Mouse (Mus musculus): ENCODE measurements around the gene Tspan17. TPM values are rescaled to one million over a fixed set of nuclear protein-coding genes. Genes with fewer than 3 reads are reported as not detected.
A peak's percentile ranks its signal among the peaks of the same experiment; 100 is the strongest.

The Tspan17 gene
- total RNA-seq (2021), result 10 to 100 TPM; 17.7 to 22.0 TPM
- long read RNA-seq, experiment 1, transcript Tspan17-201 (8 exons, 1,585 nt), result major isoform, 18 of 35 reads
- long read RNA-seq, experiment 1, partial matches to known transcripts, result 3 of 35 reads
- long read RNA-seq, experiment 1, other reads (novel, unspliced or antisense), result 14 of 35 reads
- long read RNA-seq, experiment 2, partial matches to known transcripts, result 1 of 9 reads
- long read RNA-seq, experiment 2, other reads (novel, unspliced or antisense), result 4 of 9 reads

DNA sequence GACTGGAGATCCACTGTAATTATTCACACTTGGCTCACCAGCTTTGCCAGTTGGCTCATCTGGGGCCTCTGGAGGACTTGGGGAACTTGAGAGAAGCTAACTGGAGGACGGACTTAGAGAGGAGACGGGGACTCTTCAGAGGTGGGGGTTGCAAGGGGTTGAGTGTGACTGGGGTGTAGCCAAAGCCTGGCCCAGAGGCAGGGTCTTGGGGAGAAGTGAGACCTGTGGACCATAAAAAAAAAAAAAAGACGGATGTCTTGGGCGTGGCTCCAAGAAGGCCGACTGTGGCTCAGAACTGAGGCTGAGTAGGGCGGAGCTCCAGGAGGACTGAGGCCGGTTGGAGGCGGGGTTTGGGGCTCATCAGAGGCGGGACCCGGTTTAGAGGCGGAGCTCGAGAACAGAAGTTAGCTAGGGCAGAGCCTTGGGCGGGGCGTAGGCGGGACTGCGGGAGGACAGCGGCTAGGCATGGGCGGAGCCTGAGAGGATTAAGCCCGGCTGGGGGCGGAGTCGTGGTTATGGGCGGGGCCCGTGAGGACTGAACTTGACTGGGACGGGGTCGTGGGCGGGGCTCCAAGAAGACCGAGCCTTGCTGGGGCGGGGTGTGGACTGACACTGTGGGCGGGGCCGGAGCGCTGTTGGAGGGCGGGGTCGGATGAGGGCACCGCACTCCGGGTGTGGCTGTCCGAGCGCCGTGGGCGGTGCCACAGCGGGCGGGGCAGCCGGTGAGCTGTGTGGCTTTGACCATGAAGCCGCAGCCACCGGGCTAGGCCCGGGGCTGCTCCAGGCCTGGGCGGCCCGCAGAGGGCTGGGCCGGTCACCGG lies at the start of gene Tspan17:
Gene Tspan17, plus strand, starts transcription at position 638 of the 821 bp plus-strand sequence.
- peak; percentile 97 to 98 for DNase-seq

DNA sequence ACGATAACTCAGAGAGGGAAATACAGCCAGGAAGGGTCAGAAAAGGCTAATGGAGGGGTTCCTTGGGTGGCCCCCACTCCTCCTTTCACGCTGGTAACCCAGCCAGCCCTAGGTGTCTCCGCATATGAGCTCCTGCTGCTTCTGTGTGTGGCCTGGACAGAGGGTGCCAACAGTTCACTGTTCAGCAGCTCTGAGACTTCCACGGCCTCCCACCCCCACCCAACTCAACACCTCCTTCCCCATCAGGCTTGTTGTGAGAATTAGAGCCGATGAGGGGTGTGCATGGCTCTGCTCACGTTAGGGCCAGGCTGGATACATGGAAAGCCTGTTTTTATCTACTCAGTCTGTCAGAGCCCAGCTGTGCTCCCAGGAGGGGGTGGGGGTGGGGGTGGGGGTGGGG lies 43.1 kb upstream of the Tspan17 start:
- no peak for DNase-seq

DNA sequence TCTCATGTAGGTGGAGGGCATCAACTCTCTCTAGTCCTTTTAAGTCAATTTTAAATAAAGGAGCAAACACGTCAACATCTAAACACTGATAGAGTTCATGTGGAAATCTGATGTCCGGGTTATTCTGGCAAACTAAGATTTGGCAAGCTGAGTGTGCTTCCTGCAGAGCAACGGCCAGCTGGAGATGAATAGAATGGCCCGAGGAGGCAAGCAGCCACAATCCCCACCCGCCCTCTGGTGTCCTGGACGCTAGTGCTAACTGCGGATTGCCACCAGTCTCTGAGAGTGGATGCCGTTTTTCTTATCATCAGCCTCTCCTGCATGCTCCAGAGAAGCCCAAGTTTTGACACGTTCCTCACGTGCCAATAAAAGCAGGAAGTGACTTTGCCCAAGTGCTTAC lies 42.3 kb upstream of the Tspan17 start:
- no peak for DNase-seq

DNA sequence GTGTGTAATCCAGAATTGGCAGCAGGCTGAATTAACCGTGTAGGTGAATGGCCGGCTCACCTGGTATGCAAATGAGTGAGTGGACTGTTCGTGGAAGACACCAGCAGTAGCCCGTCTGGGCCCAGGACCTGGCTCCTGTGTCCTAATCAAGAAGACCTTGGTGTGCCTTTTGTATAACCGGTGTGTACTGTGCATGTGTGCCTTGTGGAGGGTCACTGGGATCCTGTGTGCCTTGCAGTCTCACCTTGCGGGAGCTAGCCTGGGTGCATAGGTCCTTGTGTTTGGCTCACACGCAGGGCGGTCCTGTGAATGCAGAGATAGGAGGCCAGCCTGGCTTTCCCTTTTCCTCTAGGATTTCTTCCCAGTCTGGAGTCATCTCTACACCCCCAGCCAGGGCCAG lies 41.0 kb upstream of the Tspan17 start:
- DNase-seq, result no peak

DNA sequence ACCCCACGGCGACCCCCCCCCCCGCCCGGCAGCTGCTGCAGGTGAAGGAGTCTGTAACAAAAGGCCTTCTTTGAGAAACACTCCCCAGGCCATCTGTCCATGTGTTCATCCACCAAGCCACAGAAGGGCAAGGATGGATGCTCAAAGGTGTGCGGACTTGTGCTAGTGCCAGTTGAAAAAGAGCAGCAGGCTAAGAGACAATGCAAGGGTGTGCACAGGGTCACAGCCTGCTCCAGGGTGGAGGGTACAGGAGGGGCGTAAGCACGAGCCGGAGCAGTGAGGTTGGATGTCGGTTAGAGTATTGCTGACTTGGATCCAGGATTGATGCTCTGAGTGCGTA lies 40.5 kb upstream of the Tspan17 start:
- DNase-seq, result no peak

DNA sequence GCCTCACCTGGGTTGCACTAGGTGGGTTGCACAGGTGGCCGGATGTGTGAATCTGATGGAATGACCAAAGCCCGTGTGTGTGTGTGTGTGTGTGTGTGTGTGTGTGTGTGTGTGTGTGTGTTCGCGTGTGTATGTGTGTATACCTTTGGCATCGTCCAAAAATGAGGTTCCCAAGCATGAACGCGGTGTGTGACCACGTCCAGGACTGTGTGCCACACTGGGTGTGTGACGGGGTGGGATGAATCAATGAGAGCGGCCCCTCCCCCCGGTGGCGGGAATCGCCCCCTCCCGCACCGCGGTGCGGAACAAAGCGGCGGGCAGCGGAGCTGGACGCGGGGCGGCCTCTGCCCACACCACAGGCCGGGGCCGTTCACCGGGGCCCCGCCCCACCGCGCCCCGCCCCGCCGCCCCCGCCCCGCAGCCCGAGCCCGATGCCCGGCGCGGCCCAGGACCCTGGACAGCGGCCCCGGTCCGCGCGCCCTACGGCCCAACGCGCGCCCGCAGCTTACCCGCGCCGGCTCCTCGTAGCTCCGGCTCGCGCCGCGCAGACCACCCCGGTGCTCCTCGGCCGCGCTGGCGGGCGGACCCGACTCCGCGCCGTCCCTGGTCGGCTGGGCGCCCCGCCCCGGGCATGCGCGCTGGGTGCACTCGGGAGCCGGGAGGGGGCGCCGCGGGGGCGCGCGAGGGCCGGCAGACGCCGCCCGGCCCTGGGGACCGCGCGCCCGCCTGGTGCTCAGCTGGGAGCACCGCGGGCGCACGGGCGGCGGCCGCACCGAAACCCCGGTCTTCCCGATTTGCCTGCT lies 39.9 kb upstream of the Tspan17 start:
- no peak for DNase-seq

DNA sequence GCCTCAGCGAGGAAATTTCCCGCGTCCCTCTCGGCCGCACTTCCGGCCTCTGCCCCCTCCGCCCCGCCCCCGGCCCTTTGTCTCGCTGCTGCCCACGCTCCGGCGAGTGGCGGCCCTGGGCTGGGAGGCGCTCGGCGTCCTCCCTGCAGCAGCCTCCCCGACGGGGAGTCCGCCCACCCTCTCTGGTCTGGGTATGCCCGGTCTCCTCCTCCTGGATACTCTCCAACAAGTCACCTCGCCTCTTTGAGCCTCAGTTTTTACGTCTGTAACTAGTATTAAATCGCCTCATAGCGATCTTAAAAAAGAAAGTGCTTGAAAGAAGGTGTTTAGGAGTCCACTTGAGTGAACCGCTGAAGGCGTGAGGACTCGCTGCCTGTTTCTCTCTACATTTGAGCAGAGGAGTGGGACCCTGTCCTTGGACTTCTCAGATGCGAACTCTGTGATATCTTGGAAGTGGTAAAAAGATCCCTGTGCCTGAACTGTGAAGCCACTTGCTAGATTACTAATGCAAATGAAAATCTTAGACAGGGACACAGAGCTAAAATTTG lies 39.2 kb upstream of the Tspan17 start, which contains the start of gene Gprin1:
Gene Gprin1, minus strand, starts transcription at position 11 of the 548 bp plus-strand sequence.
- DNase-seq, result no peak

DNA sequence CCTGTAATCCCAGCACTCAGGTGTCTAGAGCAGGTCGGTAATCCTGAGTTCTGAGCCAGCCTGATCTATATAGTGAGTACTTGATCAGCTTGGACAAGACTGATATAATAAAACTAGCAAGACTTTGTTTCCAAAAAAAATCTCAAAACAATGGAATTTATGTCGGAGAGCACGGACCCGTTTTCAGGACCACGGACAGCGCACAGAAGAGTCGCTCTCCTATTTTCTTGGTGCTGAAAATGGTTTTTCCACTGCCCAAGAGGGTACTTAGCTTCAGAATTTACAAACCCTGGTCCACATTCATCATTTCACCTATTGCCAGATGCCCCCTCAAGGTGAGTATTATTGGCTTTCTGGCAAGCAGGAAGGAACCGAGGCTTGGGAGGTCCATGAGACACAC lies 38.5 kb upstream of the Tspan17 start:
- peak in 1 of 2 experiments; percentile 48 for DNase-seq

DNA sequence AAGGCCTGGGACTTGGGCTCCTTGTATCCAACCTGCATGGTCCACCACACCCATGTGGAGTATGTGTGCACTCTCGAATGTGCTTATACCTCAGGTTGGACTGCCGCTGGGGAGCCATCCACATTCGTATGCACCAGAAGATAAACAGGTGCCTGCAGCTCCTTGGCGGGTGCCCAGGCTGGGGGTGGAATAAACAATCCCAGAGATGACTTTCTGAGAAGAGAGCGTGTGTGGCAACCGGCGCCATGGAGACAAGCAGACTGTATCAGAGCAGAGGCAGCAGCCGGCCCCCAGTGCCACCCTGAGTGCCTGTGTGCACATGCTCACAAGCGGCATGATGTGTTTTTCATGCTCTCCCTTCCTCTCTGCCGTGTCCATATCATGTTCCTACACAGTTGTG lies 36.5 kb upstream of the Tspan17 start:
- DNase-seq, result no peak

DNA sequence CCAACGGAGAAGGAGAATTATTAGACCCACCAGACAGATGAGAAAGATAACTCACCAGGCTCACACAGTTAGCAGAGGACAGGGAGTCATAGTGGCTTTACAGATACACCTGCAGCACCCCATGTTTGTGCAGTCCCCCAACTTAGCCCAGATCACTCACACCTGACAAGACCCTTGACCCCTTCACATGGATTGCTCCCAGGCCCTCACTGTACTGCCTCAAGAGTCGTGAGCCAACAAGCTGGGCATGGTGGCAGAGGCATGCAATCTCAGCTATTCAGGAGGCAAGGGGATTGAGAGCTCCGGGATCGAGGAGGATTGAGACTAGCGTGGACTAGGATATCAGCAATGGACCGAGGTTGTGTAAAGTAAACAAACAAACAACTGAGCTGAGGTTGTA lies 35.4 kb upstream of the Tspan17 start:
- no peak for DNase-seq

DNA sequence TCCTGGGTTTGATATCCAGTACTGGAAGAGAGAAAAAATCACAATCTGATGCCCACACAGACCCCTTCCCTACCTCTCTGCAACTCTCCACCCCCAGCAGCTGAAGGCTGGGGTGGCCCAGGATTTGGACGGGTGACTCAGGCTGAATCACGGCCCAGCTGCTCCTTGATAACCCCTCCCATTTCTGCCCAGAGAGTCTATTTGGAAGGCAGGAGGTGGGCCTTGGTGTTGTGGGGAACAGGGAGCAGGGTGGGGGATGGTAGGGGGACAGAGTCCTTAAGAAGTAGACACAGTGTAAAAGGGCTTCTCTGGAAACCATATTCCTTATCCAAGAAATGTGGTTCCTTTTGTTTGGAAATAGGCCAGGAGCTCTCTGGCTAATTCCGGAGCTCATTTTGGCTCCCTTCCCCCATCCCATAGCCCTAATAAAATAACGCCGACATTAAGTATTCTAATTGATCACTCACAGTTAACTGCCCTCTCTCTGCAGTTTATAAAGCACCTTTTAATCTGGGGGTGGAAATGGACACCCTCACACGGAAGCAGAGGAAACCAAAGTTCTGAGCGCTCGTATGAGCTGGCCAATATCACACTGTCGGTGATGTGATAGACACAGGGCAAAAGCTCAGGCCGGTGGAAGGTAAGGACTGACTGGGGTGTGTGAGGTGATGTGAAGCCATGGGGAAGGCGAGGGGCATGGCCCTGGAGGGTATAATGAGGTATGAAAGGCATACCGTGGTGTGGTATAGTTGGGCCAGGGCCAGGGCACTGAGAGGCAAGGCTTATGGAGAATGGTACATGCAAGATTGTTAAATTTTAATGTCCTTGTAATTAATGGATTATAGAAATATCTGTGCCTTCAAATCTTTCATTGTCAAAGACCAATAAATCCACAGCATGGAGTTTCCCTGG lies 34.8 kb upstream of the Tspan17 start:
- no peak for DNase-seq

DNA sequence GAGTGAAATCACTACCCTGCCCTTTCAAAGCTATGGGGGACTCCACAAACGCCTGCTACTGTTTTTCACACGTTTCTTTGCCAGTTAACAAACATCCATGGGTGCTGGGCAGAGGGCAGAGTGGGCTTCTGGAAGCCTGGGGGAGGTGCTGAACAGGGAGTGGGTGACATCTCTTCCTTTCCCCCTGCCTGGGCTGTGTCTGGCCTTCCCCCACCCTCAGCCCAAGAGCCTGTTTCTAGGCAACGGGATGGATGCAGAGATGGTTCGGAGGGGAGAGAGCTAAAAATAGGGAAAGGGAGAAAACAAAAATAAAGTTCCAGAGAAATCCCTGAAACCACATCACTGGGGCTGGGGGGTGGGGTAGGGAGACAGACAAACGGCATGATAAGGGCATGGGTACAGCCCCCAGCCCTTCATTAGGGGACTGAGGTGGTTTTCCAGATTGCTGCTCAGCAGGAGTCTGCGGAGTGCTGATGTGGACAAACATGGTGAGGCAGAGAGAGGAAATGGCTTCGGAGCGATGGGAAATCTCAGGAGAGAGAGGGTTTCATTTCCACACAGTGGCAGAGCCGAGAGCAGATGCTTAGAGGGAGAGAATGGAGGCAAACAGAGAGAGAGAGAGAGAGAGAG lies 33.9 kb upstream of the Tspan17 start:
- DNase-seq, result no peak

DNA sequence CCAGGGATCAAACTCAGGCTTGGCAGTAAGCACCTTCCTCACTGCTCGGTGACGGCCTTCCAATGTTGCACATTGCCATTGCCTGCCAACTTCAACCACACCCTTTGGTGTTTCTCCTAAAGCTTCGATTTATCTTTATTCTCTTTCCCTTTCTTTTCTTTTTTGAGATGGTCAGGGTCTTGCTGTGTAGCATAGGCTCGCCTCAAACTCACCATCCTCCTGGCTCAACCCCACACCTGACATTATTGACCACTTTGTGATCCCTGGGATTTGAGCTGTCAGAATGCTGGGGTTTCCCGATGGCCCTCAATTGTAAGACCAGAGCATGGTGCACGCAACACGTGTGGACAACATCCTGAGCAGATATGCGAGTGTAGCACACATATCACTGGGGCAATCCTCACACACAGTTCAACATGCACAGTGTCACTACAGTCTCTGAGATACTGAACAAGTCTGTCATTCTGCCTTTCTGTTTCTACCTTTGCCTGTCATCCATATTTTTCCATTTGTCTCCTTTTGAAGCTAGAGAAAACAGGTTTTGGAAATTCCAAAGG lies 32.9 kb upstream of the Tspan17 start:
- no peak for DNase-seq

DNA sequence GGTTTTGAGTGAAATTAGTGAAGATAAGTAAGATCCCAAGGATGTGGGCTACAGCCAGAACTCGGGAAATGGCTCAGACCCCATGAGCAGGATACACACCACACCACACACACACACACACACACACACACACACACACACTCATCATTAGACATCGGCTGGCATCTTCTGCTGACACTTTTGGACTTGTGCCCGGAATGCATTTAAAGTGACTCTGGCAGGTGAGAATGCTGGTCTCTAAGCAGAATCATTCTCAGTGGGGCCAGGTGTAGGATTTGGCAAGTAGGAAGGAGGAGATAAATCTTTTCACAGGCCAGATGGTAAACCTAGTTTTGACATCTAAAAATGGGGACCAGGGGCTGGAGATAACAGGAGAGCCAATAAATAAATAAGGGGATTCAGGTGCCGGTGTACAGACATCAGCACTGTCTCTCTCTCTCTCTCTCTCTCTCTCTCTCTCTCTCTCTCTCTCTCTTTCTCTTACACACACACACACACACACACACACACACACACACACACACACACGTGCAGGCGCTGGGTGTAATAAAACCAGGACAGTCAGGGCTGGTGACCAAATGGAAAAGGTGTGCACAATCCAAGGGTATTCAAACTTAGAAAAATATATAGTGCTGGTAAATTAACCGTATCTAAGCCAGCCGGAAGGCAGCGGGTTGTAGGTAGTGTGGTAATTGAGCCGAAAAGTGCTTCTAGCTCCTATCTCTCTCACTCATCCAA lies 31.9 kb upstream of the Tspan17 start:
- no peak for DNase-seq

DNA sequence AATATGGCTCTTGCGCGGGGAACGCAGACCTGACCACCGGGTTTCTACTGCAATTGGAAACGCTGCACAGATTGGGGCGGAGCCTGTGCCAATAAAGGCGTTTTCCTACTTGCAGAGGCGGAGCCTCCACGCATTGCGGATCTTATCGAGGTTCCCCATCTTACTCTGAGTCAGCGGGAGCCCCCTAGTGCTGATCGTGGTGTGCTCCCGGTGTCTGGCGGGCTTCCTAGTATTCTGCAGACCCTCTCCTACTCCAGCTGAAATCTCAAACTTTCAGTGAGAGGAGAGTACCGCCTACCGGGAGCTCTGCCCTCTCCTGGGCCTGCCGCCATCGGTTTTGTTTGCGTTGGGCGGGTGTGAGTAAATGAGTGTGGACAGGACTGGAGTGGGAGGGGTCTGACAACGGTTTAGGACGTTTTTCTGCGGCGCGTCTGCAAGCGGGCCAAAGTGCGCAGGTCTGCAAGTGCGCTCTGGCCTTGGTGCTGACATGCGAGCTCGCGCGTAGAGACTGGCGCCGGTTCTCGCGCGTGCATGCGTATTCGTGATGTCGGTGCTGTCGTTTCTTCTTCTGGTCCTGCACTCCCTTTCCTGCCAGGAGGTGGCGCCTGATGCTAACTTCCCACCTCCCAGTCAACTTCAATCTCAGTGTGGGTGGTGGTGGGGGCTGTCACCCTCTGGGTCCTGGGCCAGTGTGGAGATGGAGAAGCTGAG lies 31.0 kb upstream of the Tspan17 start:
- DNase-seq, result peak; percentile 68 to 71

DNA sequence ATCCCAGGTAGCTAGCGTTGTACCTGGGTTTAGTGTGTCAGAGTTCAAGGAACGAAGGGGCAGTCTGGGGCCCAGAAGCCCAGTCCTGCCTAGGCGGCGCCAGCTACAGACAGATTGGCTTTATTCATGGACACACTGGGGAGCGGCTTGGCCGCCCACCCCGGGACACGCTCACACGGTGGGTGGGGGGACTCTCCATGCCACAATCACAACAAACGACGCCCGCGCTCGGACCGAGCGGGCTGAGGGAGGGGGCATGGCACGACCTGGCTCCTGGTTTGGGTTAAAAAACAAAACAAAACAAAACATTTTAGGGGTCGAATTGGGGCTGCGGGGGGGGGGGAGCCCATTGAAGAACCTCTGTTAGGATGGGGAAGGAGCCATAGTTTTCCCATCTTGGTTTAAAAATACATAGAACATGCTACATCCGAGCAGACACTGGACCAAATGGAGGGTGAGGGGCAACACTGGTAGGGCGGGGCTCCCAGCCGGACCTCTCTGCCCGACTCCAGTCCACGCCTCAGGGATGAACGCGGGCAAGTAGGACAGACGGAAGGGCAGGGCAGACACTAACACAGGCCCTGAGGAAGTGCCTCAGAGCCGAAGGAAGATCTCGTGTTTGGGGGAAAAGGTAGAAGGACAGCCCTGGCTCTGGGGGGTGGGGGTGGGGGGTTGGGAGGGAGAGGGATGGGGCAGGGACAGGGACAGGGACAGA lies 30.3 kb upstream of the Tspan17 start:
- DNase-seq, result no peak

DNA sequence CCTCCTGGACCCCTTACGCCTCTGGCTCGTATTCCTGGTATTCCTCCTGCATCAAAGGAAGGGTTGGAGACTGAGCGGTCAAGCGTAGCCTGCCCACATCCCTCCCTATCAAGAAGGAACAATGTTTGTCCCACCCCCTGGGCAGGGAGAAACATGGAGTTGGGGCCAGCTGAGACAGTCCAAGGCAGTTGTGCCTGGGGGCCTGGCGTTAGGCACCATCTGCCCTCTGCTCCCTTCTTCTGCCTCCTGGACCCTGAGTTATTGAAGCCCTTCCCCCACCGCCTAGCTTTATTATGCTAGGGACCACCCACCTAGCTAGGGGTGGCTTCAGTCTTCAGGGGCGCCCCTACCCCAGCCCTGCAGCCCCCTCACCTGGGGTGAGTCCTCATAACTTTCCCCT lies 29.7 kb upstream of the Tspan17 start:
- no peak for DNase-seq

DNA sequence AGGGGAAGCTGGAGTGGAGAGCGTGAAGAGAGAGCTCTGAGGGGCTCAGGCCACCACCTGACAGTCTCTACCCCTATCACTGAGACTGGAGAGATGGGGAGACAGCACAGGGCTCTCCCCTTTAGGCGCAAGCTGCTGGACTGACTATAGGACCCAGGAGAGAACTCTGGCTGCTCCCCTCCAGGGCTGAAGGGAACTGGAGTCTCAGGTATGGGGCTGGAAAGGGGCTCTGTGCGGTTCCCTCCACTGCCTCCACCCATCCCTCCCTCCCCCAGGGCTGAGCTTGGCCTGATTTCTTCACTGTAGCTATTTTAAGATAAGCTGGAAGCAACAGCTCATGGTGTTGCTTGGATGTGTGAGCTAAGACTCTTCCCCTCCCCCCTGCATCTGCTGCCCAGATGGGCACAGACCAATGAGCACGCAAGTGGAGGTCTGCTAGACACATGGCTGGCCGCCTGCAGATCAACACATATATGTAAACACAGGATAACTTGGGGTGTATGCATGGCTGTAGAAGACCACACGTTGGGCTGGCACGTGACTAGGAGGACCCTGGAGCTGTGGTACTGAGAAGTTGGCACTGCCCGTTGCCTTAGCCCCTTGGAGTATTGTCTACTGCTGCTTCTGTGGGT lies 28.9 kb upstream of the Tspan17 start:
- DNase-seq, result no peak
